Mouse (Mus musculus): ENCODE data around the gene Tmem86b. TPM values are rescaled to one million over a fixed set of nuclear protein-coding genes. Genes with fewer than 3 reads are reported as not detected.

Gene Tmem86b
- polyA plus RNA-seq, 1 experiment from 2014 or later, result 1.2 TPM

GRCm38 (mm10) chr7:4666871-4667270 is 35.6 kb upstream of the Tmem86b start:
- Histone ChIP-seq H3K4me3 (ENCODE audit: control insufficient read depth in 1 of 2, insufficient read depth in 1 of 2, low read depth in 1 of 2, low read length in 2 of 2) (no peak overlapping the region), H3K36me3 (ENCODE audit: control insufficient read depth, insufficient read depth, low read length) (peaks cover 69% of the 10 kb centered on the region)
- WGBS, result 92% methylated on average over 5 of the region's 5 CpGs

GRCm38 (mm10) chr7:4663742-4664141 is 32.5 kb upstream of the Tmem86b start:
- peaks cover 0 to 8% of the 10 kb centered on the region in 2 experiments; a peak in 2 of 4 replicates for H3K4me1 ChIP-seq (ENCODE audit: control insufficient read depth in 2 of 2, insufficient read depth in 2 of 2, low read length in 2 of 2)
- peaks cover 52% of the 10 kb centered on the region for H3K36me3 ChIP-seq (ENCODE audit: control insufficient read depth, insufficient read depth, low read length)
- no peaks in the 10 kb centered on the region for H3K9me3 ChIP-seq (ENCODE audit: control insufficient read depth, low read length)
- no peak overlapping the region for H3K4me3 ChIP-seq (ENCODE audit: control insufficient read depth in 1 of 2, insufficient read depth in 1 of 2, low read depth in 1 of 2, low read length in 2 of 2)
- no peaks in the 10 kb centered on the region for H3K27me3 ChIP-seq (ENCODE audit: control insufficient read depth, insufficient read depth, low read length)
- no peak overlapping the region for H3K9ac ChIP-seq (ENCODE audit: low read length)
- no peak for ATAC-seq (ENCODE audit: insufficient number of reproducible peaks, insufficient read depth, low FRiP score, low read depth)
- no peak overlapping the region for H3K4me2 ChIP-seq (ENCODE audit: low read length)
- 87% methylated on average over 2 of the region's 2 CpGs for WGBS
- H3K27ac ChIP-seq (replicated peaks in 1 of 2; ENCODE audit: control insufficient read depth in 1 of 2, insufficient read depth in 1 of 2, low read depth in 2 of 2, low read length in 2 of 2), result no peak overlapping the region

More at GRCm38 (mm10) chr7:4666871-4667270, 35.6 kb upstream of the Tmem86b start:
- ATAC-seq (ENCODE audit: insufficient number of reproducible peaks, insufficient read depth, low FRiP score, low read depth), result no peak
- H3K9ac ChIP-seq (ENCODE audit: low read length), result no peak overlapping the region
- H3K4me2 ChIP-seq (ENCODE audit: low read length), result no peak overlapping the region
- H3K4me1 ChIP-seq (ENCODE audit: control insufficient read depth in 2 of 2, insufficient read depth in 2 of 2, low read length in 2 of 2), result no peaks in the 10 kb centered on the region; a peak in 1 of 4 replicates
- no peaks in the 10 kb centered on the region for H3K27me3 ChIP-seq (ENCODE audit: control insufficient read depth, insufficient read depth, low read length)
- no peaks in the 10 kb centered on the region for H3K9me3 ChIP-seq (ENCODE audit: control insufficient read depth, low read length)
- no peak overlapping the region for H3K27ac ChIP-seq (replicated peaks in 1 of 2; ENCODE audit: control insufficient read depth in 1 of 2, insufficient read depth in 1 of 2, low read depth in 2 of 2, low read length in 2 of 2)

DNA sequence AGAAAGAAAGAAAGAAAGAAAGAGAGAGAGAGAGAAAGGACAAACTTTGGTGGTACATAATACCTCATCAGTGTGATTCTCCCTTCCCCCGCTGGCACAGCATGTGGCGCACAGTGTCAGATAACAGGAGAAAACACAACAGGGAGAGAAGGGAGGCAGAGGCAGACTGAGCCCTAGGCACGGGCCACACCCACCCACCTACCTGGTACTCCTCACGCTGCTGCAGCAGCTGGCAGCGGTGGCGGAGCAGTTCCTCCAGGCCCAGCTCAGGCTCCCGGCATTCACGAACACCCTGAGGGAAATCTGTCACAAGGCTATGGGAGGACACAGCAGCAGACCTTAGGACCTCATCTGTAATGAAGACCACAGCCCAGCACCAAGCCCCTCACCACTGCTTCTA is 32.0 kb upstream of the Tmem86b start:
- Histone ChIP-seq H3K9ac (ENCODE audit: low read length) (no peak overlapping the region), H3K4me2 (ENCODE audit: low read length) (no peak overlapping the region), H3K36me3 (ENCODE audit: control insufficient read depth, insufficient read depth, low read length) (peaks cover 48% of the 10 kb centered on the region), H3K4me3 (ENCODE audit: control insufficient read depth in 1 of 2, insufficient read depth in 1 of 2, low read depth in 1 of 2, low read length in 2 of 2) (no peak overlapping the region), H3K27ac (replicated peaks in 1 of 2; ENCODE audit: control insufficient read depth in 1 of 2, insufficient read depth in 1 of 2, low read depth in 2 of 2, low read length in 2 of 2) (no peak overlapping the region), H3K4me1 (ENCODE audit: control insufficient read depth in 2 of 2, insufficient read depth in 2 of 2, low read length in 2 of 2) (peaks cover 0 to 8% of the 10 kb centered on the region in 2 experiments; a peak in 2 of 4 replicates), H3K27me3 (ENCODE audit: control insufficient read depth, insufficient read depth, low read length) (no peaks in the 10 kb centered on the region), H3K9me3 (ENCODE audit: control insufficient read depth, low read length) (no peaks in the 10 kb centered on the region)
- ATAC-seq (ENCODE audit: insufficient number of reproducible peaks, insufficient read depth, low FRiP score, low read depth), result no peak
- 62% methylated on average over 8 of the region's 8 CpGs for WGBS

- H3K4me2 ChIP-seq (ENCODE audit: low read length), result peak overlapping the region; percentile 88
- peak overlapping the region in 1 of 2 experiments; percentile 77; a peak in 2 of 4 replicates for H3K4me3 ChIP-seq (ENCODE audit: control insufficient read depth in 1 of 2, insufficient read depth in 1 of 2, low read depth in 1 of 2, low read length in 2 of 2)
- no peaks in the 10 kb centered on the region for H3K27me3 ChIP-seq (ENCODE audit: control insufficient read depth, insufficient read depth, low read length)
Observed at GRCm38 (mm10) chr7:4659911-4660443, 28.8 kb upstream of the Tmem86b start.

DNA sequence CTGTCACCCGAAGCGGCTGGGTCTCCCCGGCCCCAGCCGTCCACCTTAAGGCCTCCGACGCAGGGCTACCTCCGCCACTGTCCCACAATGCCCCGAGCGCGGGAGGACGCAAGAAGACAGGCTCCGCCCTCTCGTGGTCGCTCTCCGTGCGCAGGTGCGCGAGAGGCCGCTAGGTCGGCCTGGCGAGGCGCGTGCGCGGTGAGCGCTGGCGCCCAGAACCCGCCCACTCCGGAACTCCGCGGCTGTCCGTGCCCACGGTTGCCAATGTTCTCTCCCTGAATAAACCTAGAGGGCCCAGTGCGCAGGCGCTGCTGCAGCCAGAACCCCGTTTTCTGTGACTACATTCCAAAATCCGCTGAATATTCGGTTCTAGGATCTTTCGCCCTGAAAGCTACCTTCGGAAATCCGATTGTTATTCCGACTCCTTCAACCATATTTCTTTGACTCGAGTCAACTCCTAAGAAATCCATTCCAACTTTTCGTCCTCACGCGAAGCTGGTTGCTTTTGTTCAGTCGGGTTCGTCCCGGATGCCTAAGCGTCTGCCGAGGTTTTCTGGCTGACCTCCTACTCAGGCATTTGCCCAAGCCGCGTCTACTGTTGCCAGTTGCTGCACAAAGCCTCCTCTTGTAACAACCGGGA is 27.8 kb upstream of the Tmem86b start, which contains the start of gene Ppp6r1:
TSS of gene Ppp6r1 (minus strand) at position 108 of the 640 bp plus-strand sequence.
- peak; percentile 94 for ATAC-seq (ENCODE audit: insufficient number of reproducible peaks, insufficient read depth, low FRiP score, low read depth)
- H3K9me3 ChIP-seq (ENCODE audit: control insufficient read depth, low read length), result no peaks in the 10 kb centered on the region
- H3K4me2 ChIP-seq (ENCODE audit: low read length), result peak within 1 kb of the TSS; percentile 97
- peak within 1 kb of the TSS; percentile 94 for H3K9ac ChIP-seq (ENCODE audit: low read length)
- H3K27ac ChIP-seq (replicated peaks in 1 of 2; ENCODE audit: control insufficient read depth in 1 of 2, insufficient read depth in 1 of 2, low read depth in 2 of 2, low read length in 2 of 2), result peak within 1 kb of the TSS; percentile 90 to 93
- H3K4me1 ChIP-seq (ENCODE audit: control insufficient read depth in 2 of 2, insufficient read depth in 2 of 2, low read length in 2 of 2), result peaks cover 8 to 44% of the 10 kb centered on the region in 2 experiments
- H3K27me3 ChIP-seq (ENCODE audit: control insufficient read depth, insufficient read depth, low read length), result no peaks in the 10 kb centered on the region
- H3K4me3 ChIP-seq (ENCODE audit: control insufficient read depth in 1 of 2, insufficient read depth in 1 of 2, low read depth in 1 of 2, low read length in 2 of 2), result peak within 1 kb of the TSS; percentile 73 to 77
- H3K36me3 ChIP-seq (ENCODE audit: control insufficient read depth, insufficient read depth, low read length), result peaks cover 25% of the 10 kb centered on the region
- under 1% methylated on average over 54 of the region's 54 CpGs for WGBS

More at GRCm38 (mm10) chr7:4659911-4660443, 28.8 kb upstream of the Tmem86b start:
- peaks cover 31% of the 10 kb centered on the region for H3K36me3 ChIP-seq (ENCODE audit: control insufficient read depth, insufficient read depth, low read length)
- H3K9ac ChIP-seq (ENCODE audit: low read length), result peak overlapping the region; percentile 88
- peaks cover 8 to 36% of the 10 kb centered on the region in 2 experiments for H3K4me1 ChIP-seq (ENCODE audit: control insufficient read depth in 2 of 2, insufficient read depth in 2 of 2, low read length in 2 of 2)
- peak overlapping the region in 1 of 2 experiments; percentile 93; a peak in 2 of 4 replicates for H3K27ac ChIP-seq (replicated peaks in 1 of 2; ENCODE audit: control insufficient read depth in 1 of 2, insufficient read depth in 1 of 2, low read depth in 2 of 2, low read length in 2 of 2)
- no peaks in the 10 kb centered on the region for H3K9me3 ChIP-seq (ENCODE audit: control insufficient read depth, low read length)
- WGBS, result 72% methylated on average over 3 of the region's 3 CpGs
- no peak for ATAC-seq (ENCODE audit: insufficient number of reproducible peaks, insufficient read depth, low FRiP score, low read depth)

DNA sequence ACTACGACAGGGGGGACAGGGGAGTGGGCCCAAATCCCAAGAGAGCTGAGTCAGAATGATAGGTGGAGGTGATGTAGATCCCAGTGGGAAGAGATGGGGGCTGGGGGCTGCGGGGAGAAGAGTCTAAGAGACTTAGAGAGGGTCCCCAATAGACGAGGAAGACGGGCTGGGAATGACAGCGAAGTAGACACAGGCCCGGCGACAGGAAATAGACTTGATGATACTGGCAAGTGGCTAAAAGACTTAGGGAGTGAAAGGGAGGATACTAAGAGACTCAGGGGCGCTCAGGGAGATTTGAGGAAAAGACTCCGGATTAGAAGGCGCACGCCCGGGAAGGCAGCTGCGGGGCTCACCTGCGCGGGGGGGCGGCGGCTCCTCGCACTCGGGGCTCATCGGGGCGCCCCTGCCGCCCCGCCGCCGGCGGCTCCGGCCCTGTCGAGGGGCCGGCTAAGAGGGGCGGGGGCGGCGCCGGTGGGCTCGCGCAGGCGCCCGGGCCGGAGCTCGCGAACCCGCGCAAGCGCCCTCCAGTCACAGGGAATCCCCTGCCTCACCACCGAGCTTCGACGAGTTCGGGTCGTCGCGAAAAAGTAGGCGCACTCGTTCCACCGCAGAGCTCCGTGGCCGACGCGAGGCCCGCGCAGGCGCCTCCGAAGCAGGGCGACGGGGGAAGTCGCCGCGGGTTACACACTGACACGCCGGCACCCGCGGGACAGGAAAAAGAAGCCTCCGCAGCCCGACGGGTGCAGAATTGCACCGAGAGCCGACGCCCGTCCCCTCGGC is 27.1 kb upstream of the Tmem86b start:
- H3K9me3 ChIP-seq (ENCODE audit: control insufficient read depth, low read length), result no peaks in the 10 kb centered on the region
- H3K27me3 ChIP-seq (ENCODE audit: control insufficient read depth, insufficient read depth, low read length), result no peaks in the 10 kb centered on the region
- H3K4me1 ChIP-seq (ENCODE audit: control insufficient read depth in 2 of 2, insufficient read depth in 2 of 2, low read length in 2 of 2), result peaks cover 8 to 45% of the 10 kb centered on the region in 2 experiments
- peak overlapping the region; percentile 97 for H3K4me2 ChIP-seq (ENCODE audit: low read length)
- WGBS, result under 1% methylated on average over 69 of the region's 78 CpGs
- peak; percentile 60 for ATAC-seq (ENCODE audit: insufficient number of reproducible peaks, insufficient read depth, low FRiP score, low read depth)
- H3K9ac ChIP-seq (ENCODE audit: low read length), result peak overlapping the region; percentile 94
- H3K27ac ChIP-seq (replicated peaks in 1 of 2; ENCODE audit: control insufficient read depth in 1 of 2, insufficient read depth in 1 of 2, low read depth in 2 of 2, low read length in 2 of 2), result peak overlapping the region; percentile 79 to 93
- H3K4me3 ChIP-seq (ENCODE audit: control insufficient read depth in 1 of 2, insufficient read depth in 1 of 2, low read depth in 1 of 2, low read length in 2 of 2), result peak overlapping the region; percentile 73 to 77
- H3K36me3 ChIP-seq (ENCODE audit: control insufficient read depth, insufficient read depth, low read length), result peaks cover 24% of the 10 kb centered on the region

GRCm38 (mm10) chr7:4657521-4658127 is 26.4 kb upstream of the Tmem86b start:
- peaks cover 9 to 50% of the 10 kb centered on the region in 2 experiments for H3K4me1 ChIP-seq (ENCODE audit: control insufficient read depth in 2 of 2, insufficient read depth in 2 of 2, low read length in 2 of 2)
- WGBS, result 36% methylated on average over 9 of the region's 9 CpGs
- H3K36me3 ChIP-seq (ENCODE audit: control insufficient read depth, insufficient read depth, low read length), result peaks cover 23% of the 10 kb centered on the region
- ATAC-seq (ENCODE audit: insufficient number of reproducible peaks, insufficient read depth, low FRiP score, low read depth), result no peak
- H3K27ac ChIP-seq (replicated peaks in 1 of 2; ENCODE audit: control insufficient read depth in 1 of 2, insufficient read depth in 1 of 2, low read depth in 2 of 2, low read length in 2 of 2), result peak overlapping the region; percentile 35 to 93; a peak in 3 of 4 replicates
- H3K9ac ChIP-seq (ENCODE audit: low read length), result peak overlapping the region; percentile 94
- H3K27me3 ChIP-seq (ENCODE audit: control insufficient read depth, insufficient read depth, low read length), result no peaks in the 10 kb centered on the region
- no peaks in the 10 kb centered on the region for H3K9me3 ChIP-seq (ENCODE audit: control insufficient read depth, low read length)
- H3K4me2 ChIP-seq (ENCODE audit: low read length), result peak overlapping the region; percentile 97
- peak overlapping the region; percentile 73 to 77 for H3K4me3 ChIP-seq (ENCODE audit: control insufficient read depth in 1 of 2, insufficient read depth in 1 of 2, low read depth in 1 of 2, low read length in 2 of 2)

All from heart, embryonic 14.5 days (tissue).